Mouse (Mus musculus): ENCODE data around the gene Ikzf3. TPM values are rescaled to one million over a fixed set of nuclear protein-coding genes. Genes with fewer than 3 reads are reported as not detected.

The Ikzf3 gene
- polyA plus RNA-seq, 1 experiment from 2014 or later, result not detected

Other genes with a start within 250 kb of the Ikzf3 start
- not detected in 2 replicates for gene Neurod2, start 216.4 kb downstream of the Ikzf3 start, polyA plus RNA-seq (2016; fragmentation: Nextera tagmentation; extraction: Ambion mirVana)
- 0.13 TPM in 2 replicates for gene Ppp1r1b, start 197.6 kb downstream of the Ikzf3 start, polyA plus RNA-seq (2016; fragmentation: Nextera tagmentation; extraction: Ambion mirVana)
- gene Stard3, start 187.7 kb downstream of the Ikzf3 start, polyA plus RNA-seq (2016; fragmentation: Nextera tagmentation; extraction: Ambion mirVana), result 37.8 and 41.3 TPM in 2 replicates
- gene Tcap, start 162.2 kb downstream of the Ikzf3 start, polyA plus RNA-seq (2016; fragmentation: Nextera tagmentation; extraction: Ambion mirVana), result 0.16 and 0.40 TPM in 2 replicates
- gene Pnmt, start 159.6 kb downstream of the Ikzf3 start, polyA plus RNA-seq (2016; fragmentation: Nextera tagmentation; extraction: Ambion mirVana), result 0.61 TPM in 1 of 2 replicates, not detected in the other
- 9.7 and 10.5 TPM in 2 replicates for gene Pgap3, start 145.5 kb downstream of the Ikzf3 start, polyA plus RNA-seq (2016; fragmentation: Nextera tagmentation; extraction: Ambion mirVana)
- gene Erbb2, start 133.6 kb downstream of the Ikzf3 start, polyA plus RNA-seq (2016; fragmentation: Nextera tagmentation; extraction: Ambion mirVana), result 24.5 and 30.9 TPM in 2 replicates
- 76.8 and 81.3 TPM in 2 replicates for gene Mien1, start 107.0 kb downstream of the Ikzf3 start, polyA plus RNA-seq (2016; fragmentation: Nextera tagmentation; extraction: Ambion mirVana)
- 6.4 and 9.5 TPM in 2 replicates for gene Grb7, start 99.6 kb downstream of the Ikzf3 start, polyA plus RNA-seq (2016; fragmentation: Nextera tagmentation; extraction: Ambion mirVana)
- 0.14 TPM in 1 of 2 replicates, not detected in the other for gene Zpbp2, start 5.1 kb upstream of the Ikzf3 start, polyA plus RNA-seq (2016; fragmentation: Nextera tagmentation; extraction: Ambion mirVana)
- gene Ormdl3, start 41.3 kb upstream of the Ikzf3 start, polyA plus RNA-seq (2016; fragmentation: Nextera tagmentation; extraction: Ambion mirVana), result 46.9 and 55.0 TPM in 2 replicates
- gene Lrrc3c, start 52.3 kb upstream of the Ikzf3 start, polyA plus RNA-seq (2016; fragmentation: Nextera tagmentation; extraction: Ambion mirVana), result not detected in 2 replicates
- gene Gm12355, start 79.6 kb upstream of the Ikzf3 start, polyA plus RNA-seq (2016; fragmentation: Nextera tagmentation; extraction: Ambion mirVana), result 1.3 and 1.8 TPM in 2 replicates
- gene Gsdma3, start 80.3 kb upstream of the Ikzf3 start, polyA plus RNA-seq (2016; fragmentation: Nextera tagmentation; extraction: Ambion mirVana), result not detected in 2 replicates
- gene Gsdma2, start 100.7 kb upstream of the Ikzf3 start, polyA plus RNA-seq (2016; fragmentation: Nextera tagmentation; extraction: Ambion mirVana), result not detected in 2 replicates
- 0.05 TPM in 1 of 2 replicates, not detected in the other for gene Gsdma, start 118.3 kb upstream of the Ikzf3 start, polyA plus RNA-seq (2016; fragmentation: Nextera tagmentation; extraction: Ambion mirVana)
- 284 and 303 TPM in 2 replicates for gene Psmd3, start 136.5 kb upstream of the Ikzf3 start, polyA plus RNA-seq (2016; fragmentation: Nextera tagmentation; extraction: Ambion mirVana)
- gene Csf3, start 155.2 kb upstream of the Ikzf3 start, polyA plus RNA-seq (2016; fragmentation: Nextera tagmentation; extraction: Ambion mirVana), result not detected in 2 replicates
- gene Med24, start 183.4 kb upstream of the Ikzf3 start, polyA plus RNA-seq (2016; fragmentation: Nextera tagmentation; extraction: Ambion mirVana), result 77.3 and 82.6 TPM in 2 replicates
- 6.3 and 11.6 TPM in 2 replicates for gene Thra, start 194.6 kb upstream of the Ikzf3 start, polyA plus RNA-seq (2016; fragmentation: Nextera tagmentation; extraction: Ambion mirVana)
- gene Nr1d1, start 229.3 kb upstream of the Ikzf3 start, polyA plus RNA-seq (2016; fragmentation: Nextera tagmentation; extraction: Ambion mirVana), result 1.2 and 1.5 TPM in 2 replicates
- gene Msl1, start 249.5 kb upstream of the Ikzf3 start, polyA plus RNA-seq (2016; fragmentation: Nextera tagmentation; extraction: Ambion mirVana), result 22.8 and 25.0 TPM in 2 replicates